Mouse (Mus musculus): ENCODE results near the gene Polr3b. TPM values are rescaled to one million over a fixed set of nuclear protein-coding genes. Genes with fewer than 3 reads are reported as not detected.

Gene Polr3b
- total and polyA plus RNA-seq, 2 experiments from 2014 or later = 4.8 to 7.7 TPM

GRCm38 (mm10) chr10:84610324-84610723 lies 11.8 kb upstream of the Polr3b start:
- Histone ChIP-seq H3K27me3 (ENCODE audit: control insufficient read depth, insufficient read depth, low read length) (no peaks in the 10 kb centered on the region), H3K4me2 (ENCODE audit: low read depth, low read length) (no peak overlapping the region), H3K4me3 (ENCODE audit: low read depth, low read length) (no peak overlapping the region), H3K36me3 (replicated peaks; ENCODE audit: control insufficient read depth, insufficient read depth, low read length) (peaks cover 33% of the 10 kb centered on the region), H3K9me3 (replicated peaks; ENCODE audit: control insufficient read depth, low read length) (no peaks in the 10 kb centered on the region), H3K9ac (replicated peaks; ENCODE audit: low read depth, low read length) (no peak overlapping the region), H3K4me1 (ENCODE audit: control insufficient read depth, insufficient read depth) (peaks cover 36% of the 10 kb centered on the region), H3K27ac (ENCODE audit: low read depth) (peak overlapping the region; percentile 78)
- 21% methylated on average over 4 of the region's 4 CpGs for WGBS
- TF ChIP-seq EP300 (IDR thresholded peaks at IDR 0.05; ENCODE audit: low read depth) (no peak), CTCF (IDR thresholded peaks at IDR 0.05; ENCODE audit: low read depth) (no peak)
- DNase-seq (ENCODE audit: low spot score) (peak; percentile 24), ATAC-seq (ENCODE audit: insufficient read depth, low read depth) (peak; percentile 35; the same call in 1 of the 2 replicates)

- 42% methylated on average over 3 of the region's 3 CpGs for WGBS
- TF ChIP-seq EP300 (IDR thresholded peaks at IDR 0.05; ENCODE audit: low read depth) (no peak), CTCF (IDR thresholded peaks at IDR 0.05; ENCODE audit: low read depth) (no peak)
- no peaks in the 10 kb centered on the region for H3K27me3 ChIP-seq (ENCODE audit: control insufficient read depth, insufficient read depth, low read length)
- H3K4me3 ChIP-seq (ENCODE audit: low read depth, low read length) = no peak overlapping the region
- H3K9me3 ChIP-seq (replicated peaks; ENCODE audit: control insufficient read depth, low read length) = no peaks in the 10 kb centered on the region
- H3K27ac ChIP-seq (ENCODE audit: low read depth) = peak overlapping the region; percentile 78
- ATAC-seq (ENCODE audit: insufficient read depth, low read depth) (no peak), DNase-seq (ENCODE audit: low spot score) (no peak)
- no peak overlapping the region for H3K9ac ChIP-seq (replicated peaks; ENCODE audit: low read depth, low read length)
- peaks cover 29% of the 10 kb centered on the region for H3K36me3 ChIP-seq (replicated peaks; ENCODE audit: control insufficient read depth, insufficient read depth, low read length)
- H3K4me1 ChIP-seq (ENCODE audit: control insufficient read depth, insufficient read depth) = peaks cover 36% of the 10 kb centered on the region
- no peak overlapping the region for H3K4me2 ChIP-seq (ENCODE audit: low read depth, low read length)
These were observed 11.3 kb upstream of the Polr3b start for GRCm38 (mm10) chr10:84610783-84611182.

- TF ChIP-seq CTCF (IDR thresholded peaks at IDR 0.05; ENCODE audit: low read depth) = no peak
- no peak for TF ChIP-seq EP300 (IDR thresholded peaks at IDR 0.05; ENCODE audit: low read depth)
- ATAC-seq (ENCODE audit: insufficient read depth, low read depth) = no peak
- Histone ChIP-seq H3K4me3 (ENCODE audit: low read depth, low read length) (no peak overlapping the region), H3K9me3 (replicated peaks; ENCODE audit: control insufficient read depth, low read length) (no peaks in the 10 kb centered on the region), H3K4me2 (ENCODE audit: low read depth, low read length) (no peak overlapping the region), H3K4me1 (ENCODE audit: control insufficient read depth, insufficient read depth) (peaks cover 36% of the 10 kb centered on the region), H3K36me3 (replicated peaks; ENCODE audit: control insufficient read depth, insufficient read depth, low read length) (peaks cover 24% of the 10 kb centered on the region; the same call in 1 of the 2 replicates), H3K27ac (ENCODE audit: low read depth) (peak overlapping the region; percentile 78), H3K9ac (replicated peaks; ENCODE audit: low read depth, low read length) (no peak overlapping the region), H3K27me3 (ENCODE audit: control insufficient read depth, insufficient read depth, low read length) (no peaks in the 10 kb centered on the region)
- 18% methylated on average over 3 of the region's 3 CpGs for WGBS
- DNase-seq (ENCODE audit: low spot score) = no peak
These were observed 10.4 kb upstream of the Polr3b start for GRCm38 (mm10) chr10:84611664-84612063.

- Histone ChIP-seq H3K4me2 (ENCODE audit: low read depth, low read length) (no peak overlapping the region), H3K9ac (replicated peaks; ENCODE audit: low read depth, low read length) (no peak overlapping the region), H3K36me3 (replicated peaks; ENCODE audit: control insufficient read depth, insufficient read depth, low read length) (peaks cover 22% of the 10 kb centered on the region; the same call in 1 of the 2 replicates), H3K27ac (ENCODE audit: low read depth) (peak overlapping the region; percentile 78), H3K4me3 (ENCODE audit: low read depth, low read length) (no peak overlapping the region), H3K9me3 (replicated peaks; ENCODE audit: control insufficient read depth, low read length) (no peaks in the 10 kb centered on the region), H3K27me3 (ENCODE audit: control insufficient read depth, insufficient read depth, low read length) (no peaks in the 10 kb centered on the region), H3K4me1 (ENCODE audit: control insufficient read depth, insufficient read depth) (peaks cover 36% of the 10 kb centered on the region)
- TF ChIP-seq EP300 (IDR thresholded peaks at IDR 0.05; ENCODE audit: low read depth) (no peak), CTCF (IDR thresholded peaks at IDR 0.05; ENCODE audit: low read depth) (no peak)
- WGBS = 71% methylated on average over 2 of the region's 2 CpGs
- DNase-seq (ENCODE audit: low spot score) (no peak), ATAC-seq (ENCODE audit: insufficient read depth, low read depth) (no peak)
These were observed 9.8 kb upstream of the Polr3b start for GRCm38 (mm10) chr10:84612281-84612680.

GRCm38 (mm10) chr10:84613366-84613765 lies 8.7 kb upstream of the Polr3b start:
- Histone ChIP-seq H3K9me3 (replicated peaks; ENCODE audit: control insufficient read depth, low read length) (no peaks in the 10 kb centered on the region), H3K36me3 (replicated peaks; ENCODE audit: control insufficient read depth, insufficient read depth, low read length) (peaks cover 19% of the 10 kb centered on the region; the same call in 1 of the 2 replicates), H3K4me3 (ENCODE audit: low read depth, low read length) (no peak overlapping the region), H3K27ac (ENCODE audit: low read depth) (no peak overlapping the region), H3K9ac (replicated peaks; ENCODE audit: low read depth, low read length) (no peak overlapping the region), H3K27me3 (ENCODE audit: control insufficient read depth, insufficient read depth, low read length) (no peaks in the 10 kb centered on the region), H3K4me2 (ENCODE audit: low read depth, low read length) (no peak overlapping the region), H3K4me1 (ENCODE audit: control insufficient read depth, insufficient read depth) (peaks cover 36% of the 10 kb centered on the region)
- WGBS = 83% methylated on average over 8 of the region's 8 CpGs
- TF ChIP-seq CTCF (IDR thresholded peaks at IDR 0.05; ENCODE audit: low read depth) (no peak), EP300 (IDR thresholded peaks at IDR 0.05; ENCODE audit: low read depth) (no peak)
- DNase-seq (ENCODE audit: low spot score) (no peak), ATAC-seq (ENCODE audit: insufficient read depth, low read depth) (no peak)

- DNase-seq (ENCODE audit: low spot score) (no peak), ATAC-seq (ENCODE audit: insufficient read depth, low read depth) (no peak)
- H3K27ac ChIP-seq (ENCODE audit: low read depth) = peak overlapping the region; percentile 38; the same call in 1 of the 2 replicates
- no peak overlapping the region for H3K4me2 ChIP-seq (ENCODE audit: low read depth, low read length)
- H3K9me3 ChIP-seq (replicated peaks; ENCODE audit: control insufficient read depth, low read length) = no peaks in the 10 kb centered on the region
- peaks cover 24% of the 10 kb centered on the region for H3K4me1 ChIP-seq (ENCODE audit: control insufficient read depth, insufficient read depth)
- WGBS = 66% methylated on average over 3 of the region's 3 CpGs
- peaks cover 7% of the 10 kb centered on the region; the same call in 1 of the 2 replicates for H3K36me3 ChIP-seq (replicated peaks; ENCODE audit: control insufficient read depth, insufficient read depth, low read length)
- no peak overlapping the region for H3K9ac ChIP-seq (replicated peaks; ENCODE audit: low read depth, low read length)
- no peaks in the 10 kb centered on the region for H3K27me3 ChIP-seq (ENCODE audit: control insufficient read depth, insufficient read depth, low read length)
- TF ChIP-seq CTCF (IDR thresholded peaks at IDR 0.05; ENCODE audit: low read depth) (no peak), EP300 (IDR thresholded peaks at IDR 0.05; ENCODE audit: low read depth) (no peak)
- H3K4me3 ChIP-seq (ENCODE audit: low read depth, low read length) = no peak overlapping the region
These were observed 7.0 kb upstream of the Polr3b start for GRCm38 (mm10) chr10:84615076-84615475.

Measured in heart, postnatal 0 days (tissue).